Mouse (Mus musculus): Measurements from ENCODE around the gene Ehmt1.

DNA sequence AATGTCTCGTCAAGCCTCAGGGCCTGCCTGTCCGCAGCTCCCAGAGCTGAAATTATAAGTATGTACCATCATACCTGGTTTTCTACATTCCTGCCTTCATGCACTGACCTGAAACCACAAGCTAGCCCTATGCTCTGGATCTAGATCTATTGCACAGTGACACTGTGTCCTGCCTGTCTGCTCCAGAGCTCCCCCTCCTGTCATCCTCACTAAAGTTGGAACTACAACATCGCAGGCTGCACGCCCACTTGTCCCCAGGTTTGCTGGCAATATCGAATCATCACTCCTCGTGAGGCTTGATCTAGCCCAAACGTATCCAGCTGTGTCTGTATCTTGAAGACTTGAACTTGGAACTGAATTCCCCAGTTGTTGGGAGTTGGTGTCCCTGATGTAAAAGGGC is 144.6 kb downstream of the Ehmt1 start:
- TF ChIP-seq TAL1 (IDR thresholded peaks at IDR 0.05; ENCODE audit: low read length) (no peak), GATA1 (IDR thresholded peaks at IDR 0.05; ENCODE audit: low read length) (no peak)
